Mouse (Mus musculus): ENCODE data around the gene Olfr373.

Olfr373 gene

GRCm38 (mm10) chr8:72133507-72133906 lies 50.5 kb downstream of the Olfr373 start:
- no peak for DNase-seq (ENCODE audit: low spot score in 2 of 2)

- DNase-seq (ENCODE audit: low spot score in 2 of 2): peak in 1 of 2 experiments; percentile 32
Measured at GRCm38 (mm10) chr8:72134756-72135445, 51.9 kb downstream of the Olfr373 start, which contains the start of gene Tpm4. Gene Tpm4, plus strand, starts transcription at chr8:72134975.

GRCm38 (mm10) chr8:72135446-72136301 lies 52.7 kb downstream of the Olfr373 start:
- peak; percentile 11 to 36 for DNase-seq (ENCODE audit: low spot score in 2 of 2)

- peak; percentile 11 to 23 for DNase-seq (ENCODE audit: low spot score in 2 of 2)
Measured at GRCm38 (mm10) chr8:72136302-72136978, 53.5 kb downstream of the Olfr373 start.

- DNase-seq (ENCODE audit: low spot score in 2 of 2): no peak
Measured at GRCm38 (mm10) chr8:72137431-72137830, 54.5 kb downstream of the Olfr373 start.

GRCm38 (mm10) chr8:72138456-72138855 lies 55.5 kb downstream of the Olfr373 start:
- no peak for DNase-seq (ENCODE audit: low spot score in 2 of 2)

- no peak for DNase-seq (ENCODE audit: low spot score in 2 of 2)
Measured at GRCm38 (mm10) chr8:72143256-72143824, 60.4 kb downstream of the Olfr373 start.

- no peak for DNase-seq (ENCODE audit: low spot score in 2 of 2)
Measured at GRCm38 (mm10) chr8:72144345-72144975, 61.5 kb downstream of the Olfr373 start.

GRCm38 (mm10) chr8:72145511-72145910 lies 62.5 kb downstream of the Olfr373 start:
- DNase-seq (ENCODE audit: low spot score in 2 of 2): no peak

GRCm38 (mm10) chr8:72146056-72146455 lies 63.1 kb downstream of the Olfr373 start:
- DNase-seq (ENCODE audit: low spot score in 2 of 2): no peak

GRCm38 (mm10) chr8:72146556-72146955 lies 63.6 kb downstream of the Olfr373 start:
- no peak for DNase-seq (ENCODE audit: low spot score in 2 of 2)

GRCm38 (mm10) chr8:72147266-72147665 lies 64.3 kb downstream of the Olfr373 start:
- no peak for DNase-seq (ENCODE audit: low spot score in 2 of 2)

- DNase-seq (ENCODE audit: low spot score in 2 of 2): no peak
Measured at GRCm38 (mm10) chr8:72149056-72149455, 66.1 kb downstream of the Olfr373 start.

- DNase-seq (ENCODE audit: low spot score in 2 of 2): no peak
Measured at GRCm38 (mm10) chr8:72151418-72152078, 68.6 kb downstream of the Olfr373 start.

Measured in frontal cortex, postnatal 36 days (tissue).